Mouse (Mus musculus) MEL (cell line): Measurements from ENCODE around the gene Ppp2ca. TPM values are rescaled to one million over a fixed set of nuclear protein-coding genes. Genes with fewer than 3 reads are reported as not detected.

ENCODE experiments used
- DNase-seq: peaks from one replicate; pipeline ENCODE4 v3.0.0; 2011; ENCODE audit warnings: low read depth, low spot score
- H3K27ac ChIP-seq: 2 replicates; pipeline ENCODE4 v1.5.1; 2012; ENCODE audit warnings: low read depth, mild to moderate bottlenecking, control low read depth, low read length, moderate library complexity; ENCODE audit not compliant: control insufficient read depth
- H3K27me3 ChIP-seq, 2 experiments: fragments of 150-350 bp in 1 of 2; sonication (generic) in 1 of 2; 2 replicates each; pipeline ENCODE4 v1.6.1; 2012; ENCODE audit warnings: low read length in 2 of 2, mild to moderate bottlenecking in 2 of 2, improper control_type of control experiment in 1 of 2, moderate library complexity in 1 of 2; ENCODE audit not compliant: insufficient read depth in 2 of 2, control insufficient read depth in 1 of 2
- H3K36me3 ChIP-seq, 2 experiments: 2 replicates each; pipeline ENCODE4 v1.6.1; 2012 to 2014; ENCODE audit warnings: low read length in 2 of 2, improper control_type of control experiment in 1 of 2, inconsistent platforms in 1 of 2, mild to moderate bottlenecking in 1 of 2; ENCODE audit not compliant: insufficient read depth in 2 of 2, control insufficient read depth in 1 of 2
- H3K4me1 ChIP-seq, 2 experiments: fragments of 150-350 bp in 1 of 2; sonication (generic) in 1 of 2; 2 replicates each; pipeline ENCODE4 v1.6.1; 2012; ENCODE audit warnings: low read length in 2 of 2, improper control_type of control experiment in 1 of 2, mild to moderate bottlenecking in 1 of 2; ENCODE audit not compliant: insufficient read depth in 2 of 2, control insufficient read depth in 1 of 2
- H3K4me3 ChIP-seq, 2 experiments: fragments of 150-350 bp in 1 of 2; sonication (generic) in 1 of 2; 2 replicates each; pipeline ENCODE4 v1.5.1; 2012; ENCODE audit warnings: low read depth in 2 of 2, low read length in 2 of 2, mild to moderate bottlenecking in 2 of 2, moderate library complexity in 2 of 2, control low read depth in 1 of 2, improper control_type of control experiment in 1 of 2; ENCODE audit not compliant: control insufficient read depth in 1 of 2, insufficient read depth in 1 of 2
- H3K79me2 ChIP-seq: 2 replicates; pipeline ENCODE4 v1.6.1; 2012; ENCODE audit warnings: mild to moderate bottlenecking, low read length, moderate library complexity; ENCODE audit not compliant: control insufficient read depth, poor library complexity, insufficient read depth
- H3K9ac ChIP-seq: 2 replicates; pipeline ENCODE4 v1.6.1; 2012; ENCODE audit warnings: low read depth, mild to moderate bottlenecking, control low read depth, low read length, moderate library complexity; ENCODE audit not compliant: control insufficient read depth, poor library complexity, severe bottlenecking
- H3K9me3 ChIP-seq: fragments of 150-350 bp; sonication (generic); replicated peaks from 2 replicates; pipeline ENCODE4 v1.6.1; 2012; ENCODE audit warnings: mild to moderate bottlenecking, low read length, improper control_type of control experiment, moderate library complexity; ENCODE audit not compliant: insufficient read depth
- CHD2 ChIP-seq: IDR thresholded peaks from 2 replicates; pipeline ENCODE4 v1.6.1; 2011; ENCODE audit warnings: low read length, improper control_type of control experiment
- EP300 ChIP-seq, 2 experiments: IDR thresholded peaks; 2 replicates each; pipeline ENCODE4 v1.6.1; 2011; ENCODE audit warnings: improper control_type of control experiment in 2 of 2, low read length in 2 of 2, low read depth in 1 of 2, mild to moderate bottlenecking in 1 of 2
- GABPA ChIP-seq: IDR thresholded peaks from 2 replicates; pipeline ENCODE4 v1.6.1; 2012; ENCODE audit warnings: low read depth, mild to moderate bottlenecking, inconsistent platforms, low read length, improper control_type of control experiment, moderate library complexity
- GATA1 ChIP-seq: IDR thresholded peaks from 2 replicates; pipeline ENCODE4 v1.6.1; 2011; ENCODE audit warnings: low read depth, low read length, improper control_type of control experiment
- MAFK ChIP-seq: IDR thresholded peaks from 2 replicates; pipeline ENCODE4 v1.6.1; 2011; ENCODE audit warnings: low read depth, mild to moderate bottlenecking, low read length, improper control_type of control experiment, borderline replicate concordance
- MAX ChIP-seq: IDR thresholded peaks from 2 replicates; pipeline ENCODE4 v1.6.1; 2011; ENCODE audit warnings: low read length, improper control_type of control experiment
- MAZ ChIP-seq: IDR thresholded peaks from 2 replicates; pipeline ENCODE4 v1.6.1; 2012; ENCODE audit warnings: low read depth, mild to moderate bottlenecking, inconsistent platforms, low read length, improper control_type of control experiment
- NELFE ChIP-seq: IDR thresholded peaks from 2 replicates; pipeline ENCODE4 v1.6.1; 2011; ENCODE audit warnings: low read depth, low read length, improper control_type of control experiment
- NRF1 ChIP-seq: IDR thresholded peaks from 2 replicates; pipeline ENCODE4 v1.6.1; 2014; ENCODE audit warnings: low read depth, mild to moderate bottlenecking, inconsistent platforms, low read length, improper control_type of control experiment, moderate library complexity; ENCODE audit not compliant: poor library complexity, insufficient read depth, severe bottlenecking
- POLR2AphosphoS5 ChIP-seq: IDR thresholded peaks from 2 replicates; pipeline ENCODE4 v1.6.1; 2012; ENCODE audit warnings: low read depth, borderline replicate concordance, mild to moderate bottlenecking, inconsistent platforms, low read length, moderate library complexity, mixed read lengths
- RAD21 ChIP-seq: IDR thresholded peaks from 2 replicates; pipeline ENCODE4 v1.6.1; 2011; ENCODE audit warnings: mild to moderate bottlenecking, low read depth, low read length, improper control_type of control experiment
- RCOR1 ChIP-seq: IDR thresholded peaks from 2 replicates; pipeline ENCODE4 v1.6.1; 2012; ENCODE audit warnings: low read depth, mild to moderate bottlenecking, inconsistent platforms, low read length, improper control_type of control experiment
- SMC3 ChIP-seq: IDR thresholded peaks from 2 replicates; pipeline ENCODE4 v1.6.1; 2011; ENCODE audit warnings: low read depth, low read length, improper control_type of control experiment
- TCF12 ChIP-seq: IDR thresholded peaks from 2 replicates; pipeline ENCODE4 v1.6.1; 2014; ENCODE audit warnings: low read depth, mild to moderate bottlenecking, inconsistent platforms, low read length, improper control_type of control experiment, moderate library complexity
- ZMIZ1 ChIP-seq: IDR thresholded peaks from 2 replicates; pipeline ENCODE4 v1.6.1; 2012; ENCODE audit warnings: low read depth, mild to moderate bottlenecking, inconsistent platforms, low read length, improper control_type of control experiment, moderate library complexity
- ZNF384 ChIP-seq: IDR thresholded peaks from 2 replicates; pipeline ENCODE4 v1.6.1; 2012; ENCODE audit warnings: low read depth, mild to moderate bottlenecking, inconsistent platforms, low read length, improper control_type of control experiment
- polyA plus RNA-seq, 2 experiments: library from polyadenylated mRNA; stranded (reverse) in 1 of 2; unstranded in 1 of 2; fragments of >175 nt in 1 of 2; fragments of >200 nt in 1 of 2; gene quantifications; 2 replicates each; pipeline versions ENCODE4 v1.2.1 to v1.2.4; 2012; ENCODE audit warnings: low replicate concordance in 2 of 2, low read depth in 1 of 2; ENCODE audit not compliant: insufficient read length in 2 of 2, insufficient read depth in 1 of 2, missing spikeins in 1 of 2
- total RNA-seq: library from RNA; depleted of rRNA; stranded (reverse); fragments of 300-350 nt; gene quantifications from 2 replicates; pipeline ENCODE4 v1.2.3, GENCODE M21; 2012

The Ppp2ca gene
- total and polyA plus RNA-seq, 3 experiments = 78.2 to 113 (median 102) TPM

- no peak overlapping the region for H3K9ac ChIP-seq
- H3K79me2 ChIP-seq = no peaks in the 10 kb centered on the region
- H3K4me1 ChIP-seq = peaks cover 5 to 21% of the 10 kb centered on the region in 2 experiments
- no peak for DNase-seq
- no peak overlapping the region for H3K27ac ChIP-seq
- no peak for TF ChIP-seq TCF12
- no peak for TF ChIP-seq NELFE
- no peak for TF ChIP-seq CHD2
- TF ChIP-seq GATA1 = no peak
- TF ChIP-seq POLR2AphosphoS5 = no peak
- peaks cover 0 to 15% of the 10 kb centered on the region in 2 experiments; a peak in 2 of 4 replicates for H3K36me3 ChIP-seq
- no peaks in the 10 kb centered on the region for H3K9me3 ChIP-seq
- H3K4me3 ChIP-seq = no peak overlapping the region
- H3K27me3 ChIP-seq = no peaks in the 10 kb centered on the region
Observed at GRCm38 (mm10) chr11:52080656-52081055, 17.8 kb upstream of the Ppp2ca start.

- Histone ChIP-seq H3K4me3 (no peak overlapping the region), H3K27ac (no peak overlapping the region)
- DNase-seq = no peak
- no peak for TF ChIP-seq GABPA
- no peak for TF ChIP-seq SMC3
- no peak for TF ChIP-seq MAFK
- TF ChIP-seq, all 39 proteins: peak for 0
- Histone ChIP-seq H3K36me3 (no peaks in the 10 kb centered on the region), H3K9ac (no peak overlapping the region), H3K79me2 (no peaks in the 10 kb centered on the region), H3K27me3 (no peaks in the 10 kb centered on the region), H3K4me1 (no peaks in the 10 kb centered on the region), H3K9me3 (no peaks in the 10 kb centered on the region)
Observed at GRCm38 (mm10) chr11:52085857-52086203, 12.7 kb upstream of the Ppp2ca start.

GRCm38 (mm10) chr11:52086204-52086864 is 12.1 kb upstream of the Ppp2ca start:
- Histone ChIP-seq H3K4me1 (no peaks in the 10 kb centered on the region), H3K79me2 (no peaks in the 10 kb centered on the region), H3K27me3 (no peaks in the 10 kb centered on the region), H3K27ac (no peak overlapping the region), H3K36me3 (no peaks in the 10 kb centered on the region), H3K9me3 (no peaks in the 10 kb centered on the region), H3K9ac (no peak overlapping the region), H3K4me3 (no peak overlapping the region)
- TF ChIP-seq ZMIZ1 = no peak
- no peak for TF ChIP-seq CHD2
- no peak for TF ChIP-seq RAD21
- no peak for TF ChIP-seq MAZ
- TF ChIP-seq MAX = no peak
- TF ChIP-seq EP300 (IDR thresholded peaks at IDR 0.05; ENCODE audit: low read depth in 1 of 2, low read length in 2 of 2) = no peak
- TF ChIP-seq NRF1 = no peak
- no peak for TF ChIP-seq RCOR1
- no peak for TF ChIP-seq ZNF384
- no peak for DNase-seq
